Mouse (Mus musculus) Patski (cell line): Measurements from ENCODE around the gene 9530068E07Rik. TPM values are rescaled to one million over a fixed set of nuclear protein-coding genes. Genes with fewer than 3 reads are reported as not detected.
"Not testable (repeated sequence)": the region's sequence is repeated elsewhere in the genome, so short reads cannot be mapped to it uniquely, and the experiment has no call there.

Source experiments
- ATAC-seq: fragments of 100-300 bp; one replicate; pipeline ENCODE4 v1.8.0; 2021
- CTCF ChIA-PET: fragments of 350-600 bp; sonication (Branson Sonifier 250); formaldehyde crosslinking; loops from one replicate; lab custom pipeline; 2022; ENCODE audit warnings: inconsistent platforms; lab: Charles Lee
- POLR2A ChIA-PET: fragments of 350-600 bp; sonication (Branson Sonifier 250); formaldehyde crosslinking; loops from one replicate; lab custom pipeline; 2022; ENCODE audit warnings: antibody characterized with exemption, inconsistent platforms; lab: Charles Lee
- DNase-seq: peaks from one replicate; pipeline ENCODE4 v3.0.0-alpha.2; 2011; ENCODE audit warnings: low read depth, low spot score
- H3K27me3 ChIP-seq: fragments of 371-371 bp; one replicate; pipeline ENCODE4 v1.5.1; 2021
- CTCF ChIP-seq: fragments of 100-300 bp; IDR thresholded peaks from one replicate; pipeline ENCODE4 v1.5.1; 2021
- in situ Hi-C: fragments of 300-500 bp; cut with MboI; formaldehyde crosslinking; loops from 3 replicates; pipeline ENCODE4 v1.11.1; 2018; ENCODE audit warnings: low pct_unique_long_range_greater_than_20kb, mixed read lengths
- polyA plus RNA-seq: library from polyadenylated mRNA; unstranded; gene quantifications from one replicate; pipeline ENCODE4 v1.2.3, GENCODE M21; 2021

The 9530068E07Rik gene
- polyA plus RNA-seq: 254 TPM

- CTCF ChIA-PET: interaction anchor here (1.7 to 2.4 kb wide), 2 partner anchors 11 to 22 kb away, joined by 5 to 11 read pairs; no protein-coding TSS in a partner anchor
- TF ChIP-seq CTCF: no peak
- ATAC-seq: peak; percentile 82
- H3K27me3 ChIP-seq: no peaks in the 10 kb centered on the region
- peak; percentile 58 for DNase-seq
- POLR2A ChIA-PET: no interaction called here
- in situ Hi-C loops: no loop called here
Measured at GRCm38 (mm10) chr11:52395940-52396596, at the start of gene 9530068E07Rik. Gene 9530068E07Rik (plus strand): TSS chr11:52396428.

GRCm38 (mm10) chr11:52346635-52347005 lies 49.6 kb upstream of the 9530068E07Rik start:
- in situ Hi-C loops: loop anchor here (25.0 kb wide), 1 partner anchor 309 kb away; no protein-coding TSS in a partner anchor
- no peak for TF ChIP-seq CTCF
- ChIA-PET POLR2A (no interaction called here), CTCF (interaction anchor here (0.7 to 2.6 kb wide), 10 partner anchors 12 to 126 kb away, joined by 3 to 13 read pairs (median 3); partner anchors contain the start of gene Vdac1)
- ATAC-seq (no peak), DNase-seq (no peak)
- no peaks in the 10 kb centered on the region for H3K27me3 ChIP-seq

- ChIA-PET POLR2A (interaction anchor here (1.0 kb wide), 1 partner anchor 13 kb away, joined by 4 read pairs; no protein-coding TSS in a partner anchor), CTCF (no interaction called here)
- H3K27me3 ChIP-seq: no peaks in the 10 kb centered on the region
- in situ Hi-C loops: loop anchor here (25.0 kb wide), 1 partner anchor 311 kb away; no protein-coding TSS in a partner anchor
- TF ChIP-seq CTCF: no peak
- DNase-seq (no peak), ATAC-seq (no peak)
Measured at GRCm38 (mm10) chr11:52348156-52348555, 48.1 kb upstream of the 9530068E07Rik start.

- CTCF ChIA-PET: interaction anchor here (1.1 kb wide), 1 partner anchor 91 kb away, joined by 3 read pairs; no protein-coding TSS in a partner anchor
- in situ Hi-C loops: loop anchor here (25.0 kb wide), 1 partner anchor 311 kb away; no protein-coding TSS in a partner anchor
- no peak for DNase-seq
- POLR2A ChIA-PET: interaction anchor here (1.0 kb wide), 1 partner anchor 13 kb away, joined by 4 read pairs; no protein-coding TSS in a partner anchor
- no peak for ATAC-seq
- no peaks in the 10 kb centered on the region for H3K27me3 ChIP-seq
- peak; percentile 68 for TF ChIP-seq CTCF
Measured at GRCm38 (mm10) chr11:52348724-52349123, 47.5 kb upstream of the 9530068E07Rik start.

GRCm38 (mm10) chr11:52350924-52351323 lies 45.3 kb upstream of the 9530068E07Rik start:
- ATAC-seq (no peak), DNase-seq (no peak)
- in situ Hi-C loops: no loop called here
- POLR2A ChIA-PET: no interaction called here
- no peaks in the 10 kb centered on the region for H3K27me3 ChIP-seq
- CTCF ChIA-PET: interaction anchor here (0.8 to 1.4 kb wide), 3 partner anchors 23 to 130 kb away, joined by 3 read pairs; no protein-coding TSS in a partner anchor
- no peak for TF ChIP-seq CTCF

- CTCF ChIA-PET: interaction anchor here (1.4 kb wide), 1 partner anchor 11 kb away, joined by 3 read pairs; no protein-coding TSS in a partner anchor
- TF ChIP-seq CTCF: no peak
- in situ Hi-C loops: no loop called here
- ATAC-seq (no peak), DNase-seq (no peak)
- H3K27me3 ChIP-seq: no peaks in the 10 kb centered on the region
- POLR2A ChIA-PET: no interaction called here
Measured at GRCm38 (mm10) chr11:52352271-52352670, 44.0 kb upstream of the 9530068E07Rik start.

GRCm38 (mm10) chr11:52354644-52355043 lies 41.6 kb upstream of the 9530068E07Rik start:
- CTCF ChIA-PET: interaction anchor here (1.0 to 1.7 kb wide), 2 partner anchors 12 to 19 kb away, joined by 3 to 4 read pairs; no protein-coding TSS in a partner anchor
- ATAC-seq: no peak
- no peak for DNase-seq
- in situ Hi-C loops: no loop called here
- POLR2A ChIA-PET: no interaction called here
- H3K27me3 ChIP-seq: no peaks in the 10 kb centered on the region
- no peak for TF ChIP-seq CTCF

- ATAC-seq: no peak
- no peak for DNase-seq
- no peaks in the 10 kb centered on the region for H3K27me3 ChIP-seq
- ChIA-PET POLR2A (no interaction called here), CTCF (interaction anchor here (1.7 kb wide), 1 partner anchor 18 kb away, joined by 4 read pairs; no protein-coding TSS in a partner anchor)
- in situ Hi-C loops: no loop called here
- TF ChIP-seq CTCF: no peak
Measured at GRCm38 (mm10) chr11:52355601-52356000, 40.6 kb upstream of the 9530068E07Rik start.

GRCm38 (mm10) chr11:52357091-52357490 lies 39.1 kb upstream of the 9530068E07Rik start:
- POLR2A ChIA-PET, ATAC-seq, H3K27me3 ChIP-seq, in situ Hi-C loops, DNase-seq, CTCF ChIA-PET: not testable (repeated sequence)

- ATAC-seq (no peak), DNase-seq (no peak)
- no peak for TF ChIP-seq CTCF
- CTCF ChIA-PET: interaction anchor here (1.4 kb wide), 2 partner anchors 12 to 16 kb away, joined by 3 to 4 read pairs; no protein-coding TSS in a partner anchor
- H3K27me3 ChIP-seq: no peaks in the 10 kb centered on the region
- in situ Hi-C loops: no loop called here
- POLR2A ChIA-PET: no interaction called here
Measured at GRCm38 (mm10) chr11:52358520-52358919, 37.7 kb upstream of the 9530068E07Rik start.
